ENCODE assay signal across 26 mouse cellular contexts in genomic region chr3:84949387-84949786, GRCm38 (mm10).
DNase-seq lines count a peak whose midpoint lies in the region; ATAC-seq and TF ChIP-seq lines count a peak whose summit lies in the region.
"Had no signal": no experiment of that assay in that cellular context is flagged by ENCODE, and none has a peak within 500 bp of the region (broad histone marks: within the 10 kb centered on the region; RNA-seq: fewer than 3 reads in every experiment).

No protein-coding gene starts in this region.

- no peak for TF ChIP-seq EP300 in heart, postnatal 0 days (IDR thresholded peaks at IDR 0.05; ENCODE audit: low read depth)
- no peak for TF ChIP-seq EP300 in liver, postnatal 0 days (IDR thresholded peaks at IDR 0.05; ENCODE audit: low read depth)

- H3K79me2 ChIP-seq in myocyte (ENCODE audit: control insufficient read depth, insufficient read depth): peaks cover 12% of the 10 kb centered on the region

- H3K4me3 ChIP-seq in heart, postnatal 0 days (ENCODE audit: low read depth, low read length): no peak overlapping the region
- H3K4me3 ChIP-seq in liver, postnatal 0 days (ENCODE audit: low read depth, low read length): no peak overlapping the region
- H3K4me3 ChIP-seq in liver, embryonic 11.5 days (ENCODE audit: low read depth, low read length): no peak overlapping the region
- no peak overlapping the region for H3K4me3 ChIP-seq in myocyte
- H3K4me3 ChIP-seq: embryonic facial prominence, embryonic 12.5 days; embryonic facial prominence, embryonic 15.5 days; gastrocnemius, adult 2 months; heart, embryonic 12.5 days; heart, embryonic 15.5 days had no signal

- no peaks in the 10 kb centered on the region for H3K36me3 ChIP-seq in heart, postnatal 0 days (replicated peaks; ENCODE audit: control insufficient read depth, insufficient read depth, low read length)
- H3K36me3 ChIP-seq in liver, postnatal 0 days (replicated peaks; ENCODE audit: insufficient read depth, low read length): no peaks in the 10 kb centered on the region
- no peaks in the 10 kb centered on the region for H3K36me3 ChIP-seq in liver, embryonic 11.5 days (ENCODE audit: control insufficient read depth, insufficient read depth, low read length)
- H3K36me3 ChIP-seq in myocyte (ENCODE audit: control insufficient read depth, insufficient read depth): no peaks in the 10 kb centered on the region
- H3K36me3 ChIP-seq: embryonic facial prominence, embryonic 12.5 days; embryonic facial prominence, embryonic 15.5 days; heart, embryonic 12.5 days; heart, embryonic 15.5 days had no signal

- H3K27ac ChIP-seq in heart, postnatal 0 days (ENCODE audit: low read depth): no peak overlapping the region
- H3K27ac ChIP-seq in liver, postnatal 0 days (ENCODE audit: low read depth): no peak overlapping the region
- no peak overlapping the region for H3K27ac ChIP-seq in liver, embryonic 11.5 days (ENCODE audit: low read depth, low read length)
- H3K27ac ChIP-seq: embryonic facial prominence, embryonic 12.5 days; embryonic facial prominence, embryonic 15.5 days; gastrocnemius, adult 2 months; heart, embryonic 15.5 days; hindbrain, embryonic 14.5 days; hindbrain, postnatal 0 days had no signal

- DNase-seq in heart, postnatal 0 days (ENCODE audit: low spot score): peak; percentile 4
- DNase-seq in heart, adult 11 months: no peak
- no peak for DNase-seq in liver, postnatal 0 days
- DNase-seq in liver, embryonic 11.5 days (ENCODE audit: low spot score): no peak
- DNase-seq in cerebellum, adult 11-12 months: no peak
- DNase-seq: adrenal gland, postnatal 10 days; adrenal gland, postnatal 36 days; cerebellum, adult 2 months; cerebellum, adult 9-11 months; cerebellum, postnatal 25 days; forebrain, postnatal 0 days; gastrocnemius, adult 2 months; gastrocnemius, postnatal 14 days; heart, adult 18-20 months; heart, postnatal 14 days; heart, postnatal 4 days had no signal

- WGBS in heart, postnatal 0 days: 62% methylated on average over 4 of the region's 4 CpGs
- WGBS in liver, postnatal 0 days (ENCODE audit: insufficient replicate concordance): 68% methylated on average over 4 of the region's 4 CpGs
- WGBS in liver, embryonic 11.5 days: 89% methylated on average over 4 of the region's 4 CpGs

- H3K9ac ChIP-seq in heart, postnatal 0 days (replicated peaks; ENCODE audit: low read depth, low read length): no peak overlapping the region
- no peak overlapping the region for H3K9ac ChIP-seq in liver, postnatal 0 days (replicated peaks)
- no peak overlapping the region for H3K9ac ChIP-seq in liver, embryonic 11.5 days (ENCODE audit: low read depth, low read length)
- H3K9ac ChIP-seq: embryonic facial prominence, embryonic 12.5 days; embryonic facial prominence, embryonic 15.5 days; forebrain, postnatal 0 days; heart, embryonic 12.5 days; heart, embryonic 15.5 days; hindbrain, embryonic 14.5 days had no signal

- H3K9me3 ChIP-seq in heart, postnatal 0 days (replicated peaks; ENCODE audit: control insufficient read depth, low read length): no peaks in the 10 kb centered on the region
- H3K9me3 ChIP-seq in liver, postnatal 0 days (ENCODE audit: low read length): no peaks in the 10 kb centered on the region
- no peaks in the 10 kb centered on the region for H3K9me3 ChIP-seq in liver, embryonic 11.5 days (ENCODE audit: control insufficient read depth, low read length)
- H3K9me3 ChIP-seq: embryonic facial prominence, embryonic 12.5 days; embryonic facial prominence, embryonic 15.5 days; heart, embryonic 12.5 days; heart, embryonic 15.5 days had no signal

- no peaks in the 10 kb centered on the region for H3K27me3 ChIP-seq in heart, postnatal 0 days (ENCODE audit: control insufficient read depth, insufficient read depth, low read length)
- H3K27me3 ChIP-seq in liver, postnatal 0 days (ENCODE audit: insufficient read depth, low read length): no peaks in the 10 kb centered on the region
- no peaks in the 10 kb centered on the region for H3K27me3 ChIP-seq in liver, embryonic 11.5 days (replicated peaks; ENCODE audit: control insufficient read depth, insufficient read depth, low read length)
- no peaks in the 10 kb centered on the region for H3K27me3 ChIP-seq in myocyte (ENCODE audit: control insufficient read depth, insufficient read depth, insufficient read length)
- H3K27me3 ChIP-seq: embryonic facial prominence, embryonic 12.5 days; embryonic facial prominence, embryonic 15.5 days; heart, embryonic 12.5 days; heart, embryonic 15.5 days; Patski had no signal

- peaks cover 8% of the 10 kb centered on the region for H3K4me1 ChIP-seq in heart, postnatal 0 days (ENCODE audit: control insufficient read depth, insufficient read depth)
- no peaks in the 10 kb centered on the region; the same call in 1 of the 2 replicates for H3K4me1 ChIP-seq in liver, postnatal 0 days (ENCODE audit: insufficient read depth)
- no peaks in the 10 kb centered on the region for H3K4me1 ChIP-seq in liver, embryonic 11.5 days (replicated peaks; ENCODE audit: control insufficient read depth, insufficient read depth, low read length)
- H3K4me1 ChIP-seq: embryonic facial prominence, embryonic 15.5 days had no signal

- no peak for TF ChIP-seq CTCF in heart, postnatal 0 days (IDR thresholded peaks at IDR 0.05; ENCODE audit: low read depth)
- TF ChIP-seq CTCF in liver, postnatal 0 days (IDR thresholded peaks at IDR 0.05; ENCODE audit: low read depth): no peak

- no peak for TF ChIP-seq POLR2A in myocyte (IDR thresholded peaks at IDR 0.05; ENCODE audit: insufficient read length, low read depth)

- no peak overlapping the region for H3ac ChIP-seq in myocyte (ENCODE audit: control insufficient read depth, insufficient read length)

- no peak for ATAC-seq in heart, postnatal 0 days (ENCODE audit: insufficient read depth, low read depth)
- ATAC-seq in liver, postnatal 0 days: peak; percentile 49; the same call in 1 of the 2 replicates
- ATAC-seq in liver, embryonic 11.5 days (replicated peaks; ENCODE audit: low FRiP score): no peak
- ATAC-seq: forebrain, embryonic 14.5 days; forebrain, postnatal 0 days; hindbrain, postnatal 0 days; inflammation-experienced regulatory T-cells, adult 6 months; Patski had no signal

- no peak overlapping the region for H3K4me2 ChIP-seq in heart, postnatal 0 days (ENCODE audit: low read depth, low read length)
- no peak overlapping the region for H3K4me2 ChIP-seq in liver, postnatal 0 days (ENCODE audit: low read depth, low read length)
- H3K4me2 ChIP-seq in liver, embryonic 11.5 days: no peak overlapping the region
- no peak overlapping the region for H3K4me2 ChIP-seq in myocyte (ENCODE audit: low read depth)
- H3K4me2 ChIP-seq: embryonic facial prominence, embryonic 12.5 days; embryonic facial prominence, embryonic 15.5 days; heart, embryonic 12.5 days; heart, embryonic 15.5 days; hindbrain, embryonic 14.5 days had no signal

TF ChIP-seq in myocyte, 11 proteins besides CTCF, POLR2A, EP300 and RAD21:
- TF ChIP-seq CEBPB (IDR thresholded peaks at IDR 0.05; ENCODE audit: insufficient read depth, poor library complexity, severe bottlenecking): peak; percentile 52; the same call in 1 of the 2 replicates
- no peak for TF ChIP-seq SRF (IDR thresholded peaks at IDR 0.05; ENCODE audit: control insufficient read depth, insufficient read length, low read depth)
- no peak for TF ChIP-seq MYOG (IDR thresholded peaks at IDR 0.05; ENCODE audit: control insufficient read depth in 1 of 3, insufficient read depth in 1 of 3, insufficient read length in 2 of 3, low read depth in 2 of 3)
- TF ChIP-seq USF1 (IDR thresholded peaks at IDR 0.05; ENCODE audit: low read depth): no peak
- no peak for TF ChIP-seq REST (IDR thresholded peaks at IDR 0.05; ENCODE audit: insufficient read depth, insufficient read length)
